Mouse (Mus musculus) MEL (cell line): Measurements from ENCODE around the gene Dnm2. TPM values are rescaled to one million over a fixed set of nuclear protein-coding genes. Genes with fewer than 3 reads are reported as not detected.

Experiments
- DNase-seq: peaks from one replicate; pipeline ENCODE4 v3.0.0; 2011; ENCODE audit warnings: low read depth, low spot score
- H3K27ac ChIP-seq: 2 replicates; pipeline ENCODE4 v1.5.1; 2012; ENCODE audit warnings: low read depth, mild to moderate bottlenecking, control low read depth, low read length, moderate library complexity; ENCODE audit not compliant: control insufficient read depth
- H3K27me3 ChIP-seq, 2 experiments: fragments of 150-350 bp in 1 of 2; sonication (generic) in 1 of 2; 2 replicates each; pipeline ENCODE4 v1.6.1; 2012; ENCODE audit warnings: low read length in 2 of 2, mild to moderate bottlenecking in 2 of 2, improper control_type of control experiment in 1 of 2, moderate library complexity in 1 of 2; ENCODE audit not compliant: insufficient read depth in 2 of 2, control insufficient read depth in 1 of 2
- H3K36me3 ChIP-seq, 2 experiments: 2 replicates each; pipeline ENCODE4 v1.6.1; 2012 to 2014; ENCODE audit warnings: low read length in 2 of 2, improper control_type of control experiment in 1 of 2, inconsistent platforms in 1 of 2, mild to moderate bottlenecking in 1 of 2; ENCODE audit not compliant: insufficient read depth in 2 of 2, control insufficient read depth in 1 of 2
- H3K4me1 ChIP-seq, 2 experiments: fragments of 150-350 bp in 1 of 2; sonication (generic) in 1 of 2; 2 replicates each; pipeline ENCODE4 v1.6.1; 2012; ENCODE audit warnings: low read length in 2 of 2, improper control_type of control experiment in 1 of 2, mild to moderate bottlenecking in 1 of 2; ENCODE audit not compliant: insufficient read depth in 2 of 2, control insufficient read depth in 1 of 2
- H3K4me3 ChIP-seq, 2 experiments: fragments of 150-350 bp in 1 of 2; sonication (generic) in 1 of 2; 2 replicates each; pipeline ENCODE4 v1.5.1; 2012; ENCODE audit warnings: low read depth in 2 of 2, low read length in 2 of 2, mild to moderate bottlenecking in 2 of 2, moderate library complexity in 2 of 2, control low read depth in 1 of 2, improper control_type of control experiment in 1 of 2; ENCODE audit not compliant: control insufficient read depth in 1 of 2, insufficient read depth in 1 of 2
- H3K79me2 ChIP-seq: 2 replicates; pipeline ENCODE4 v1.6.1; 2012; ENCODE audit warnings: mild to moderate bottlenecking, low read length, moderate library complexity; ENCODE audit not compliant: control insufficient read depth, poor library complexity, insufficient read depth
- H3K9ac ChIP-seq: 2 replicates; pipeline ENCODE4 v1.6.1; 2012; ENCODE audit warnings: low read depth, mild to moderate bottlenecking, control low read depth, low read length, moderate library complexity; ENCODE audit not compliant: control insufficient read depth, poor library complexity, severe bottlenecking
- H3K9me3 ChIP-seq: fragments of 150-350 bp; sonication (generic); replicated peaks from 2 replicates; pipeline ENCODE4 v1.6.1; 2012; ENCODE audit warnings: mild to moderate bottlenecking, low read length, improper control_type of control experiment, moderate library complexity; ENCODE audit not compliant: insufficient read depth
- BHLHE40 ChIP-seq: IDR thresholded peaks from 2 replicates; pipeline ENCODE4 v1.6.1; 2012; ENCODE audit warnings: low read depth, mild to moderate bottlenecking, inconsistent platforms, low read length, improper control_type of control experiment, borderline replicate concordance
- CHD1 ChIP-seq: IDR thresholded peaks from 2 replicates; pipeline ENCODE4 v1.6.1; 2012; ENCODE audit warnings: low read depth, mild to moderate bottlenecking, inconsistent platforms, low read length, improper control_type of control experiment
- ELF1 ChIP-seq: IDR thresholded peaks from 2 replicates; pipeline ENCODE4 v1.6.1; 2014; ENCODE audit warnings: low read depth, mild to moderate bottlenecking, inconsistent platforms, low read length, improper control_type of control experiment, moderate library complexity
- EP300 ChIP-seq, 2 experiments: IDR thresholded peaks; 2 replicates each; pipeline ENCODE4 v1.6.1; 2011; ENCODE audit warnings: improper control_type of control experiment in 2 of 2, low read length in 2 of 2, low read depth in 1 of 2, mild to moderate bottlenecking in 1 of 2
- JUND ChIP-seq: IDR thresholded peaks from 2 replicates; pipeline ENCODE4 v1.6.1; 2011; ENCODE audit warnings: low read depth, mild to moderate bottlenecking, improper control_type of control experiment, low read length
- MAFK ChIP-seq: IDR thresholded peaks from 2 replicates; pipeline ENCODE4 v1.6.1; 2011; ENCODE audit warnings: low read depth, mild to moderate bottlenecking, low read length, improper control_type of control experiment, borderline replicate concordance
- MAX ChIP-seq: IDR thresholded peaks from 2 replicates; pipeline ENCODE4 v1.6.1; 2011; ENCODE audit warnings: low read length, improper control_type of control experiment
- MAZ ChIP-seq: IDR thresholded peaks from 2 replicates; pipeline ENCODE4 v1.6.1; 2012; ENCODE audit warnings: low read depth, mild to moderate bottlenecking, inconsistent platforms, low read length, improper control_type of control experiment
- NELFE ChIP-seq: IDR thresholded peaks from 2 replicates; pipeline ENCODE4 v1.6.1; 2011; ENCODE audit warnings: low read depth, low read length, improper control_type of control experiment
- POLR2AphosphoS2 ChIP-seq: IDR thresholded peaks from 2 replicates; pipeline ENCODE4 v1.6.1; 2011; ENCODE audit warnings: low read length, improper control_type of control experiment
- POLR2AphosphoS5 ChIP-seq: IDR thresholded peaks from 2 replicates; pipeline ENCODE4 v1.6.1; 2012; ENCODE audit warnings: low read depth, borderline replicate concordance, mild to moderate bottlenecking, inconsistent platforms, low read length, moderate library complexity, mixed read lengths
- RAD21 ChIP-seq: IDR thresholded peaks from 2 replicates; pipeline ENCODE4 v1.6.1; 2011; ENCODE audit warnings: mild to moderate bottlenecking, low read depth, low read length, improper control_type of control experiment
- RCOR1 ChIP-seq: IDR thresholded peaks from 2 replicates; pipeline ENCODE4 v1.6.1; 2012; ENCODE audit warnings: low read depth, mild to moderate bottlenecking, inconsistent platforms, low read length, improper control_type of control experiment
- SMC3 ChIP-seq: IDR thresholded peaks from 2 replicates; pipeline ENCODE4 v1.6.1; 2011; ENCODE audit warnings: low read depth, low read length, improper control_type of control experiment
- TBP ChIP-seq: IDR thresholded peaks from 2 replicates; pipeline ENCODE4 v1.8.0; 2011; ENCODE audit warnings: low read depth, low read length, improper control_type of control experiment
- UBTF ChIP-seq: IDR thresholded peaks from 2 replicates; pipeline ENCODE4 v1.6.1; 2012; ENCODE audit warnings: low read depth, mild to moderate bottlenecking, inconsistent platforms, low read length, improper control_type of control experiment, moderate library complexity, borderline replicate concordance; ENCODE audit not compliant: insufficient read depth
- ZKSCAN1 ChIP-seq: IDR thresholded peaks from 2 replicates; pipeline ENCODE4 v1.6.1; 2012; ENCODE audit warnings: low read depth, mild to moderate bottlenecking, inconsistent platforms, low read length, improper control_type of control experiment, moderate library complexity
- ZMIZ1 ChIP-seq: IDR thresholded peaks from 2 replicates; pipeline ENCODE4 v1.6.1; 2012; ENCODE audit warnings: low read depth, mild to moderate bottlenecking, inconsistent platforms, low read length, improper control_type of control experiment, moderate library complexity
- polyA plus RNA-seq, 2 experiments: library from polyadenylated mRNA; stranded (reverse) in 1 of 2; unstranded in 1 of 2; fragments of >175 nt in 1 of 2; fragments of >200 nt in 1 of 2; gene quantifications; 2 replicates each; pipeline versions ENCODE4 v1.2.1 to v1.2.4; 2012; ENCODE audit warnings: low replicate concordance in 2 of 2, low read depth in 1 of 2; ENCODE audit not compliant: insufficient read length in 2 of 2, insufficient read depth in 1 of 2, missing spikeins in 1 of 2
- total RNA-seq: library from RNA; depleted of rRNA; stranded (reverse); fragments of 300-350 nt; gene quantifications from 2 replicates; pipeline ENCODE4 v1.2.3, GENCODE M21; 2012

Dnm2 gene
- total and polyA plus RNA-seq, 3 experiments = 117 to 832 (median 237) TPM

GRCm38 (mm10) chr9:21432066-21432465 lies 7.4 kb downstream of the Dnm2 start:
- TF ChIP-seq NELFE (no peak), POLR2AphosphoS5 (no peak), BHLHE40 (no peak), ZKSCAN1 (no peak), JUND (no peak), UBTF (no peak), ZMIZ1 (no peak), EP300 (IDR thresholded peaks at IDR 0.05; ENCODE audit: low read depth in 1 of 2, low read length in 2 of 2) (no peak), CHD1 (no peak), TBP (no peak), RCOR1 (no peak), RAD21 (no peak), MAX (no peak), SMC3 (no peak), POLR2AphosphoS2 (no peak), MAZ (no peak), MAFK (no peak), ELF1 (no peak)
- H3K27ac ChIP-seq = no peak overlapping the region
- H3K79me2 ChIP-seq = peaks cover 90% of the 10 kb centered on the region
- H3K27me3 ChIP-seq = no peaks in the 10 kb centered on the region
- peaks cover 20 to 23% of the 10 kb centered on the region in 2 experiments for H3K4me1 ChIP-seq
- no peaks in the 10 kb centered on the region for H3K9me3 ChIP-seq
- H3K4me3 ChIP-seq = no peak overlapping the region
- H3K9ac ChIP-seq = no peak overlapping the region
- no peak for DNase-seq
- H3K36me3 ChIP-seq = peaks cover 18 to 24% of the 10 kb centered on the region in 2 experiments

GRCm38 (mm10) chr9:21433766-21434165 lies 9.1 kb downstream of the Dnm2 start:
- Histone ChIP-seq H3K4me1 (peaks cover 36 to 40% of the 10 kb centered on the region in 2 experiments), H3K79me2 (peaks cover 88% of the 10 kb centered on the region), H3K27ac (no peak overlapping the region), H3K36me3 (peaks cover 17 to 37% of the 10 kb centered on the region in 2 experiments), H3K9ac (no peak overlapping the region), H3K4me3 (no peak overlapping the region), H3K9me3 (no peaks in the 10 kb centered on the region), H3K27me3 (no peaks in the 10 kb centered on the region)
- TF ChIP-seq MAZ = no peak
- no peak for DNase-seq
